Mouse (Mus musculus): ENCODE results near the gene Atp11a.
A peak's percentile ranks its signal among the peaks of the same experiment; 100 is the strongest.

Atp11a gene

DNA sequence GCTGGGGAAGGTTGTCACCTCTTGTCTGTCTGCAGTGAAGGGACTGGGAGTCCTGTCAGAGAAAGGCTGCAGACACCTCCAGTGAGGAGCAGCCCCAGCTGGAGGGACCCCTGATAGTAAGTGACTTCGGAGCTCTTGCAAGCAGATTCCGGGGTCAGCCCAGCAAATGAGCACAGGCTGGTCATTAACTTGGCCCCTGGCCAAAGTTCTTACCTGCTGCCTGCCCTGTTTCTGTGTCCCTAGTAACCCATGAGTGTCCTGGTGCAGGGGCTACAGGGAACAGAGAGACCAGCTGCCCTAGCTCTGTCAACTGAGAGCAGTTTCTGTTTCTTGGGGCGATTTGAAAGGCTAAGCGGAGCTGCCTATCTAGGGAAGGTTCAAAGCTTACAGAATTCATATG is 17.1 kb downstream of the Atp11a start:
- DNase-seq, result peak; percentile 54

DNA sequence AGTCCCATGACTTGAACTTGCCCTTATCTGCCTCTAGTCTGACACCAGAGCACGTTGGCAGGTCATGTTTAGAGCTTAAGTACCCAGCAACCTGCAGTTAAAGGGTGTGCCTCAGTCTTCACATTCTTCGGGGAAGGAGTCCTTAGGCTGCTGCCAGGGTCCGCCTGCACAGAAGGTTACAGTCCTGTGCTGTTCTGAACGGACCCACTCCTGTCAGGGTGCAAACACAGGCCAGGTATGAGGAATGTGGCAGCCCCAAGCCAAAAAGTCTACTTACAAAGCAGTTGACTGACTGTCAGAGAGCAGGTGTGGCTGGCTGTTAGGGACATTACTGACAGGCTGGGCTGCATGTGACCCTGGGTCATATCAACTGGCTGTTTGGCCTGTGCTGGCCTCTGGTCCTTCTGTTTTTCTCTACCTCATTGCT is 18.1 kb downstream of the Atp11a start:
- peak; percentile 71 for DNase-seq

DNA sequence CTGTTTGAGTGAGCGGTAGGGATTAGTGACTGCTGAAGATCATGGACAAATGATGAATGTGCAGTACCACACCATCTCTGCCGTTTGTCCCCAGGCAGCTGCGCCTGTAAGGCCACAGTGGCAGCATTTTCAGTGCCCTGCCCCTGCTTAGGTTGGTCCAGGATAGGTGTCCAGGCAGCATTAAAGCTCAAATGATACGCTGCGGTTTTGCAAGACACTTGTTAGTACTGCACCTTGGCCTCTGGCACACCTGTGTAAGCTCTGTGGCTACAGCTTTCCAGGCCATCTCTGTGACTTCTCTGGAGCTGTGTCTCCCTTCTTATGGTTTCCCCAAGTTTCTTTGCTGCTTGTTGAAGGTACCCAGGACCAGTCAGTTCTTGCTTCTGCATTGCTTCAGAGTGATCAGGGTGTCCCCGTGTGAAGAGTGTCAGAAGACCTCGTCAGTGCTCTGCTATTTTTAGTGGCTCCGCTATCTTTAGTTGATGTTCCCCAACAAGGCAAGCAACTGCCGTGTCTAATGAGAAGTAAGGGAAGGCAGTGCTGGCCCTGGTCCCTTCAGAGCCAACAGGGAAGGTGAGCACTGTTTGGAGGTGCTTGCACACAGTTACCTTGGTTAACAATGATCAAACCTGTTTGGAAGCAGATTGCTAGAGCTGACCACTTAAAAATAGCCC is 18.6 kb downstream of the Atp11a start:
- DNase-seq, result no peak

DNA sequence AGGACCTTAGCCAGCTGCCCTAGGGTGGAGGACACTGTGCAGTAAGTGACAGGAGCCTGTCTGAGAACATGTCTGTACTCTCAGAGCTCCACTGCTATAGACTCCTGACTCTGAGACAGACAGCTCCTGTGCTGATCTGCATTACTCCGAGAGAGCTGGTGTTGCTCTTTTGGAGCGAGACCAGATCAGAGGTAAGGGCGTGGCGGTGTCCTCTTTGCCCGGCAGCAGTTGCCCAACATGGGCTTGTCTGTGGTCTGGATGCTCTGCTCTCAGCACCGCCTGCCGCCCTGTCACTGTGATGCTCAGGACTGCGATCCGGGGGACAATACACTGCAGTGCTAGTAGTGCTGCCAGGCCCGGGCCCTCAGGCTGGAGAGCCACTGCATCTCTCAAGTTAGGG is 19.4 kb downstream of the Atp11a start:
- DNase-seq, result no peak

DNA sequence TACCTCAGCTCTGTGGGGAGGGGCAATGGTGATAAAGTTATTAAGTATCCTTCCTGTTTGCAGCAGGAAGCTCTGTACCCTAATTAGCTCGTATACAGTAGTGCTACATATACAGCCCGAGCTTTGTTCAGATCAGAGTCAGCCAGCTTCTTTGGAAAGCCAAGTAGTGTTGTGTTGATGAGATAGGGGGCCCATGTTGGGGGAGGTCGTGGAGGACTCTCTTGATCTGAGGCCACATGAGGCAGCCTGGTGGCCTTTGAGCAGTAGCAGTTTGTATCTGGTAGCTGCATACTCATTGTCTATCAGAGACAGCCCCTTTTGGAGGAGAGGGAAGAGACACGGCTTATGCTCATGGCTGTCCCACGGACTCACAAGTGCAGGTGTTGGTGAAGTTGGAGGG is 20.4 kb downstream of the Atp11a start:
- DNase-seq, result no peak

DNA sequence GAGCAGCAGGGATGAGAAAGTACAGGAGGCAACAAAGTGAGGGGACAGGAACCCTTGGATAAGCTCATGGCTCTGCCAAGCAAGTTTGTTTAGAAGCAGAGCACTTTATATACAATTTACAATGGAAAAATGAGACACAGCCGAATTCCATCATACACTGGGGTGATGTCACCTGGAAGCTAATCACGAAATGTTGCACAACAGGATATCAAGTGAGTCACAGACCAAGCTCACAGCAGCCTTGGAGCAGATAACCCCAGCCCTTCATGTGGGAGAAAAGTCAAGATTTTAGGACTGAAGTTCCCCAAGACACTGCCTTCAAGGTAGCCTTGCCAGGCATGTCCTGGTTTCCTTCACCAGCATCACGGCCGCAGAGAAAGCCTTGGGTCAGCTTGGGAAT is 22.7 kb downstream of the Atp11a start:
- DNase-seq, result peak; percentile 78

DNA sequence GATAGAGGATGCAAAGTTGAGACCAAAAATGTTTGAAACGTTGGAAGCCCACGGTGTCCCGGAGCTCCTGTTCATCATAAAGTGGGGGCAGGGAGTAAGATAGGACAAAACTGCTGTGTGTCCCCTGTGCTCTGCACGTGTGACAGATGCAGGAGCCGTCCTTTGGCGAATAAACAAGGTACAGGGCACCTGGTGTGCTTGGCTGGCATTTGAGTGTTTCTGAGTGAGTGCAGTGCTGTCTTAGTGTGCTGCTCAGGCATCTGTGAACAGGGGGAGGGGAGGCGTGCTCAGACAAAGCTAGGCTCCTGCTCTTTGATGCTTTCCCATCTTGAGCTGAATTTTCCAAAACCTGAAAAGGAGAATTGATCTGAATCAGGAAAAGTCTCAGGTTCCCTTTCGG is 28.7 kb downstream of the Atp11a start:
- no peak for DNase-seq

DNA sequence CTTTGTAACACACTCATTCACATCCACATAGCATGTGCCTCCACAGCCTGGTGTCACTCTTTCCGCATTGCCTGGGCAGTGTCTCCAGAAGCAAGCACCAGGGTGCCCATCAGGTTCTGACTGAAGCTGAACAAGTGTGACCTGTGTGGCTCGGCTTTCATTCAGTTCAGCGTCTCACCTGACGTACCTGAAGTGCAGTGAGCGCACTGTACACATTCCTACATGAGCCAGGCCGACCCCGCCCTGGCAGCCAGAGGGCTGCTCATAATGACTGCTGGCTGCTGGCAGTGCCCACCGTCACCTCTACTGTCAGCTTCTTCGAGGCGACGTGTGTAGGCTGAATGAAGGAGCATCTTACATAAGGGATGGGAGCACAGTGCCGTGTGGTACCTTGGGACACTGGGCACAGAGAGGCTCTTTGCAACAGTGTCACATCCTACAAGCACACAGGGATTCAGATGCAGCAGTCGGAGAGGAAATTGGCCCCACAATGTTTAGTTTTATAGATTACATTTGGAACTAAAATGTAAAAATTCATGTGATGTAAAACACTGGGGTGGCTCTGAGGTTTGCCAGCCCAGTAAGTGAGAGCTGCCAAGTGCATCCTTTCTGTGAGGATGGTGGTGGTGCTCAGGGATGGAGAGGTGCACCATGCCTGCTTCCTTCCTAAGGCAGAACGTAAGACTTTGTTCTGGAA is 29.6 kb downstream of the Atp11a start:
- DNase-seq, result peak; percentile 70

DNA sequence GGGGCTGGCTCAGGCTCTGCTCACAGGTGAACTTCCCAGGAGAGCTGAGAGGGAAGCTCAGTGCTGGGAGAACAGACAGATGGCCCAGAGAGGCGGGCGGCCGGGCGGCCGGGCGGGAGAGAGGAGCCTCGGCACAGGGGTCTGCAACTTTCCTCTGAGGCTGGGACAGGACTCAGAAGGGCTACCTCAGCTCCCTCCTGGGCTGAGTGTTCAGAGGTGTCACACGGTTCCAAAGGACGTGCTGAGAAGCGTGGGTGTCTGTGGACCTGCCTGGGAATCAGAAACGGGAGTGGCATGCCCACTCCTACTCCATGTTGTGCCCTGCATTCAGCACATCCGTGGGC is 30.1 kb downstream of the Atp11a start:
- DNase-seq, result no peak

DNA sequence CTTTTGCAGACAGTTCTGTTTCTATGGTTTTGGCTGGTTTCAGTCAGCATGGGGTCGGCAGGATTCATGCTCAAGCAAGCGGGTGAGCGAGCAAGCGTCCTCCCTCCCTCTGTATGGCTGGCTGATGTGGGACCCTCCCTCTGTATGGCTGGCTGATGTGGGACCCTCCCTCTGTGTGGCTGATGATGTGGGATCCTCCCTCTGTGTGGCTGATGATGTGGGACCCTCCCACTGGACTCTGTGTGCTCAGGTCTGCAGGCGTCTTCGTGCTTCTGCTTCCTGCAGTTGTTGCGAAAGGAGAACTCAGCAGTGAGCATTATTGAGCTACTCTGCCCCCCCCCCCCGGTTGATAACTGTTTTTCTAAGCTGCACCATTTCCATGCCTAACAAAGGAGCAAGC is 30.6 kb downstream of the Atp11a start:
- DNase-seq, result no peak

DNA sequence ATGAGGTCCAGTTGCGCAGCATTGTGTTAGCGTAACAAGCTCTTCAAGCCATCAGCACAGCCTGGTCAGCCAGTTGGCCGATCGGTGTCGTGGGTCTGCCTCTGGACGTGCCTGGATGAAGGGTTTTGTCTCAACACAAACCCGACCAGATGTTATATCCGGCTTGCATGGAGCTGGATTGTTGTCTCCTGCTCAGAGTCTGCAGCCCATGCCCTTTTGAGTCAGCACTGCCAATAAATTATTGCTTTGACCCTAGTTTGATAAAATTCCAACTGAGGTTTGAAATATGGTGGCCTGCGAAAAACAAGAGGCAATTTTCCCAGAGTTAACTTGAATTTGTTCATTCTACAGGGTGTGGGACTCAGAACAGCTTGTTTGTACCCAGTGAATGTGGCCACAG is 31.9 kb downstream of the Atp11a start:
- no peak for DNase-seq

DNA sequence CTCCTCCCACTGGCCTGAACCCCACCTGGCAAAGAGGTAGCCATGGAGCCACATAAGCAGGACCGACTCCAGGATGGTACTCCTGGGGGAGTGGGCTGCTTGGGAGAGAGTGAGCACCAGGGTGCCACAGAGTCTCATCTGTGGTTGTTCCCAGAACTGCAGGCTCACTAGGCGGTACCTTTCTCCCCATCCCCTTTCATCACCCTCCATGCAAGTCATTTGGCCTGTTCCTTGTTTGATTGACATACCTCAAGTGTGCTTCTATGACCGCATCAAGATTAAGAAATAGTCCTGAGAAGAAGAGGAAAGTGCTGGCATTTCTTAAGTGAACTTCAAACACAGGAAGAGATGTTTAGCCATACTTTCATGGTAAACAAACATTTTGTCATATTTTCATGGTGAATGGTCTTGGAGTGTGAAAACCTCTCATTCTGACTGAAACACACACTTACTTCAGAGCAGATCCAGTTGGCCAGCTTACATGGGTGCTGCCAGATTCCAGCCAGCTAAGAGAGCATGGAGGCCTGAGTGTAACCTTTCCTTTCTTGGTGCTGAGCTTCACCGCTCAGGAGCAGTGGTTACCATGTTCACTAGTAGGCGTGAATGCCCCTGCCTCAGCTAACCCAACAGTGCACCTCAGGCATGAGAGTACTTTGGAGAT is 38.3 kb downstream of the Atp11a start:
- peak; percentile 85 for DNase-seq

DNA sequence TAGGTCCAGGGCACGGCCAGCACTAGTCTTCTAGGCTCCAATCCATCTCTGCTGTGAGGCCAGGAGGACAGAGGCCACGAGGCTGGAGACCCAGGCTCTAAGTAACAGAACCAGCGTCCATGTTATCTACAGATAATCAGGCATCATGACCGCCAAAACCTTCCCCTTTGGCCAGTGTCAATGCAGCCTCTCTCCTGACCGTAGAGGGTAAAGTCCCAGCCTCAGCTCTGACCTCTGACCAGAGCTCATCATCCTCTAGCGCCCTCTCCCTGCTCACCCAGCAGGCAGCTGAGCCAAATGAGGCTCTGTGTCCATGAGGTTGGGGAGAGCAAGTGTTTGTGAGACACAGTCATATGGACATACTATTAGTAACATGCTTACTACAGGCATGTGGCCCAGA is 42.3 kb downstream of the Atp11a start:
- DNase-seq, result no peak

DNA sequence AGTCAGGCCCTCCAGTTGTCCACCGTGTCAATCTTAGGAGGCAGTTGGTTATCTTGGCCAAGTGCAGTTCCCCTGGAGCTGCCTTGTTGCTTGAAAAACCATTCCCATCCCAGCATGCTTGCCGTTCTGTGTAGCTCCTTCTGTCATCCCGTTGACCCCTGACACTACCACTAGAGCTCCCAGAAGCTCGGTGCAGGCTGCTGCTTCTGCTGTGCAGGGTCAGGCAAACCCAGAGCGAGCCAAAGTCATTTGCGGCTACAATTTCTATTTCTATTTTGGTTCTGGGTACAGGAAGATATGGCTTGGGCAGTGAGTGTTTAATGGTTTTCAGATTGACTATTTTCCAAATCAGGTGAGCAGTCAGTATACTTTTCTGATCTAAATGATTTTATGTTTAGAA is 43.0 kb downstream of the Atp11a start:
- no peak for DNase-seq

DNA sequence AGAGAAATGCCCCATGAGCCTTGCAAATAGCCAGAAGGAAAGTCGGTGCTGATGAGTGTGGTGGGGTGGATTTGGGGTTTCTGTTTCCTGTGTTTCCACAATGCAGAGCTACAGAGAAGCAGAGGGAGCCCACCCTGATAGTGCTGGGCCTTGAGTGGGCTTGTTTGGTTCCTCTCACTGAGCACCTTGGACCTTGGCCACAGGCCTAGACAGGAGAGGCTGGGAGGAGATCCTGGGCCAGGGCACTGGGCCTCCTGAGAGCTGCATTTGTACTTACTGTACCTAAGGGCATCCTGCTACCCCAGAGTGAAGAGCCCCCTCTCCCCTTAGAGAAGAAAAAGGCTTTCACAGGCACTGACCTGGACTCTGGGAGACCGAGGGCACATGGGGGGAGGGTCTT is 43.4 kb downstream of the Atp11a start:
- DNase-seq, result no peak

DNA sequence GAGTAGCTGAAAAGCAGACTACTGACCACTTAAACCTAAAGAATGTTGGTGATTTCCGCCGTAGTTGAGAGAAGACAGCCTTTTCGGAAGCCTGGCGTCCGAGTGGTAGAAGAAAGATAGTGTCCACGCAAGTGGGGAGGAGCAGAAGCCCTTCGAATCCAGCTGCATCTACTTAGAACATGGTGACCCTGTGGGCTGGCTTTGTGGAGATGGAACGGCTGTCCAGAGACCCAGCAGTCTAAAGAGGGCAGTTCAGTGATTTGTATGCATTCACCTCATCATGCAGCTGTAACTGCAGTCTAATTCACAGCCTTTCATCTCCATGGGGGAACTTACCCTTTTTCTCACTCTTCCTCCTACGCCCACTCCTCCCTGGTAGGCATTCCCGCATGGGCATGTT is 44.8 kb downstream of the Atp11a start:
- no peak for DNase-seq

DNA sequence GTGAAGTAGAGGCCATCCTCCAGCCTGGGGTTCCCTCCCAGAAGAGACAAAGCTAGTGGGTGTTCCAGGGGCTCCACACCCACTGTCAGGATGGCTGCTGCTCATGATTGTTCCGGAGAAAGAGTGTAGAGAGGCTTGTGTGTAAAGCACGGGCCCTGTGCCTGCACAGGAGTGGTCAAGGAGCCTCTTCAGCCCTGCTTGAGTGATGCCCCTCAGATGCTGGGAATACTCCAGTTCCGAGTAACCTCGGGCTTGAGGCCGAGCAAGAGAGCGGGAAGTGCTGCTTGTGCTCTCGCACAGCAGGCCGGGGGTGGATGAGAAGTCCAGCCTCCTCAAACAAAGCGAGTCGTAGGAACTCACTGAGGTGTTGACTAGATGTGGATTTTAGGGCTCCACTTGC is 46.3 kb downstream of the Atp11a start:
- DNase-seq, result peak; percentile 85

DNA sequence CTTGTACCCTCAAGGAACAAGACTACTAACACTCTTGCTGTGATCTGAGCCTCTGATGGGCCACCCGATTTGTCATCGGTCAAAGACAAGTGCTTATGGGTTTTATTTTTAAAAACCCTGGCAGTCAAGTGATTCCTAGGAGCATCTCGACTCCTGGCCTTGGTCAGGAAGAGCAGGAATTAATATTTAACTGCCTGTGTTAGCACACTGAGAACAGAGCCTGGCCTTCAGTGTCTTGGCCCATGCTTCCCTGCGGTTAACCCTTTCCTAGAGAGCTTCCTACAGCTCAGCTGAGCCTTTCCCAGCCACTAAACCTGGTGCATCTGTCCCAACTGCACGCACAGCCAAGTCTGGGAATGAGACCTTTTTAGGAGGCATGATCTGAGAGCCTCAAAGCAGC is 48.1 kb downstream of the Atp11a start:
- DNase-seq, result no peak

DNA sequence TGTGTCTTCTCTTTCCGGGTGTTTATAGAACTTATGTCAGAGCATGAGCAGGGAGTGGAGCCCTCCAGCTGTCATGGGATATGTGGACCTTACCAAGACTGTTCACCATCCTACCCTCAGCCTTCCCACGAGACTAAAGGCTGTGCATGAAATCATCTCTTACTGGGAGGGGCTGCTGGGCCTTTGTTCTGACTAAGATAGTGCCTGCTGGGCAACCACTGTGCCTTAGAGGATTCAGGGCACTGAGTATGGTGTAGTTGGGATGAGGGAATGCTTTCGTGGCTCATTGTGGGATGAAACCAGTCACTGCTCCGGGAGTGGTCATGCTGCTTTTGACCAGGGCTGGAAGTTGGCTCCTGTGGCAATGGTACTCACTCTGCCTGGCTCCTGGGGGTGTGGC is 48.8 kb downstream of the Atp11a start:
- no peak for DNase-seq

DNA sequence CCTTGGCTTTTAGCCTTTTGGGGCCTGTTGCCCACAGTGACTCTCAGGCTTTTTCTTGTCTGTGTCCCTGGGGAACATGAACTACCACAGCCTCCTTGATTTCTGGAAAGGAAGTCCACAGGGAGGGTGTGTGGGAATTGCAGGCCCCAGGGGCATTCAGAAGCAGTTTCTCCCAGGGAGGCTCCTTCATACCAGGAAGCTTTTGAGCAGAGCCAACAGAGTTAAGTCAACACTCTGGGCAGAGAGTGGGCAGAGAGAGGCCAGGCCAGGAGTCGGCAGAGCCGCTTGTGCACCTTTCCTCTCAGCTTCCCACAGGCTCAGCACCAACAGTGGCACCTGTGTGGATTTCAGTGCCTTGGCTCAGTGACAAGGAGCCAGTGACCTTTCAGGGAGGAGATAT is 51.2 kb downstream of the Atp11a start:
- peak; percentile 69 for DNase-seq

DNA sequence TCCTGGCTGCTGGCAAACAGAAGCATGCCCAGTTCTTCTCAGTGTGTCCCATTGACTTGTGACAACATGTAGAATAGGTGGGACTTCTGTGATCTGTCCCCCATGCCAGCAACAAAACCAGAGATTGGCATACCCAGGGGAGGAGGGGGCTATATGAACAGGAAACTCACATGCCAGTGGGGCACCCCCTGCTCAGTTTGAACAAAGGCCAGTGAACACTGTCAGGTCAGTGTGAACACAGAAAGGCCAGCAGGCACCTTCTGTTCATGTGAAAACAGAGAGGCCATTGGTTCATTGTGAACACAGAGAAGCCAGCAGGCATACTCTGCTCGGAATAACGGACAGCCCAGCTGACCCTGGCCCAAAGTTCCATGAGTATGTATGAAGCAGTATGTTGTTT is 52.7 kb downstream of the Atp11a start:
- no peak for DNase-seq

DNA sequence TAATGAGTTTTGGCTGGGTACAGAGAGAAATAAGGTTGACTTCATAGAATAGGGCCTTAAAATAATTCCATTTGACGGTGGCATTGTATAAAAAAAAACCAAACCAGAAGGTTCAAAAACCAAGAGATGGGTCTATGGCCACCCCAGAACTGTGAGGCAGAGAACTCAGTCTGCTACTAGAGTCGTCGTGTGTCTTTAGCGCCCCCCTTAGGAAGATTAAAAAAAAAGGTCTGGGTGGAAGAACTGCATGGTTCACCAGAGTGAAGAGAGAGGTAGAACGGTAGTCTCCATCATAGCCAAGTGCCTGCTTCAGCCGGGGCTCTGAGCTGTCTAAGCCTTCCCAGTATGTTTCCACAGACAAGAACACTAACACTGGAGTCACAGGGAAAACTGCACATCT is 54.4 kb downstream of the Atp11a start:
- DNase-seq, result peak; percentile 50

DNA sequence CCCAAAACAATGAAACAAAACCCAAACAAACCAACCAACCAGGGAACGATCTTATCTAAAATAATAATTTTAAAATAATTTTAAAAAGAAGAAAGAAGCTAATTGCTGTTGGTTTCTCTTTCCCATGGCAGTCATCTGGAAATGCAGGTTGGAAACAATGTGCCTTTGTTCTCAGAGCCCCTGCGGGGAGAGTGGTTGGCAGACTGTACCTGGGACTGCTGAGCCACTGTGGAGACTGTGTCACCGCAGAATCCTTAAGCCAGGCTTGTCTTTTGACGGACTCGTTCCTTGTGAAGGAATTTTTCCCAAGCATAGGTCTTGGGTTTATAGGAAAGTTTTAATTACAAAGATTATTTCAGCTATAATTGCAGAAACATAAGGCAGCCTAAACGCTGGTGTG is 59.6 kb downstream of the Atp11a start:
- DNase-seq, result no peak

DNA sequence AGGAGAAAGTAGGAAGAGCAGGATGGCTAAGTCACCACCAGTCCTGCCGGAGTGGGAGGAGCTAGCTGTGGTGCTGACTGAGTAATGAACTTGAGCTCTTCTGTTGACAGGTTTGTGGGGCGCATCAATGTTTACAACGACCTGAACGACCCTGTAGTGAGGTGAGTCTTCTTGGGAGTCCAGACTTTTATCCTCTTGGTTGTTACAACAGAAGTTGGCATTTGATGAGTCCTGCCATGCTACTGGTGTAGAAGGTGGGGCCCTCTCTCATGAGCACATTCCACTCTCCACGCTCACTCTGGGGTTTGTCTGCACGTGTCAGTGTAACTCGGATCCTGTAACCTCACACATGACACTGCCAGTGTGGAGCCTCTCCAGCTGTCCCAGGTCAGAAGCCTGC is 66.1 kb downstream of the Atp11a start:
- no peak for DNase-seq

DNA sequence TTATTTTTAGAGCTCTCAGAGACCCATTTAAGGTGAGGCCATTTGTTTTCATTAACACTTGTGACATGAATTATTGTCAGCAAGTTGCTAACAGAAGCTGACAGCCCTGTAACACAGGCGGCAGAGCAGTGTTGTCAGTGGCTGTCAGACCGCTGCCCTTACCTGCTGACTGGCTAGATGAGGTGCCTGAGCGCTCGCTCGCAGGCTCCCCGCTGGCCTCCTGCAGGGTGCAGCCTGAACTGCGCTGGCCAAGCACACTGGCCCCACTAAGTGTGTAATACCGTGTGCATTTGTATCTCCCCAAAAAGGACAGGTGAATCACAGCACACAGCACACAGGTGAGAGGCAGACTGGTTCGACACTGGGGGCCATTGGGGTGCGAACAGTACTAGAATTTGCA is 67.7 kb downstream of the Atp11a start:
- no peak for DNase-seq
